Mouse (Mus musculus) ES-Bruce4 (cell line): ENCODE measurements around the gene S100b.

Experiments
- CTCF ChIP-seq: IDR thresholded peaks from one replicate; pipeline ENCODE4 v1.8.1; 2011; ENCODE audit warnings: low read depth, low read length
- POLR2A ChIP-seq: IDR thresholded peaks from one replicate; pipeline ENCODE4 v1.8.1; 2011; ENCODE audit warnings: low read length; ENCODE audit not compliant: insufficient read depth

- TF ChIP-seq CTCF (no peak), POLR2A (no peak)
Measured at GRCm38 (mm10) chr10:76289936-76290671, 36.5 kb downstream of the S100b start.
